Mouse (Mus musculus) embryo, embryonic 10 days (tissue): ENCODE measurements around the gene Lrrc23.
"Not testable (repeated sequence)": the region's sequence is repeated elsewhere in the genome, so short reads cannot be mapped to it uniquely, and the experiment has no call there.

Experiments used
- DNase-seq: peaks from one replicate; pipeline ENCODE4 v3.0.0-alpha.2; 2015; ENCODE audit warnings: low spot score

Lrrc23 gene

GRCm38 (mm10) chr6:124779222-124779983 lies at the start of gene Lrrc23:
Lrrc23 (minus strand) TSS chr6:124779727.
- DNase-seq = peak; percentile 76

DNA sequence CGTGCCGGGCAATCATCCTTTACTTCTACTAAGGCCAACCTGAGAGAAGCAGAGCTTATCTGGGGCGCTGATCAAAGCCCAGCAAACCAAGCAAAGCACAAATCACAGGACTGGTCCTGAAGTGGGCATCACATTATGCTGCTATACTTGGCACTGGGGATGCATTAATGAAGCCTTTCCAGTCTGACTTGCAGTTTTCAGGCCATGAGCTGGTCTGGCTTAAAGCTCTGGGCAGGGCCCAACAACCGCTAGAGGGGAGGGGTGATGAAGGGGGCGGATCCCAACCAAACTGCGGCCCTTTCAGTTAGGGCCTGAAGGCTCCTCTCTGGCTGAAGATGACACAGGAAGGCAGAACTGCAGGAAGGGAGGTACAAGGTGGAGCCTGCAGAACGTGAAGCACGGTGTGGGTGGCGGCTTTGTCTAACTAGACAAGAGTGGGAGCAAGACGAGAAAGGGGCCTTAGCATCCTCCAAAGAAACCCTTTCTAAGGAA lies 48.6 kb upstream of the Lrrc23 start:
- DNase-seq = peak; percentile 48

GRCm38 (mm10) chr6:124822049-124822448 lies 42.5 kb upstream of the Lrrc23 start:
- no peak for DNase-seq

- DNase-seq = no peak
Measured at GRCm38 (mm10) chr6:124820891-124821290, 41.4 kb upstream of the Lrrc23 start.

DNA sequence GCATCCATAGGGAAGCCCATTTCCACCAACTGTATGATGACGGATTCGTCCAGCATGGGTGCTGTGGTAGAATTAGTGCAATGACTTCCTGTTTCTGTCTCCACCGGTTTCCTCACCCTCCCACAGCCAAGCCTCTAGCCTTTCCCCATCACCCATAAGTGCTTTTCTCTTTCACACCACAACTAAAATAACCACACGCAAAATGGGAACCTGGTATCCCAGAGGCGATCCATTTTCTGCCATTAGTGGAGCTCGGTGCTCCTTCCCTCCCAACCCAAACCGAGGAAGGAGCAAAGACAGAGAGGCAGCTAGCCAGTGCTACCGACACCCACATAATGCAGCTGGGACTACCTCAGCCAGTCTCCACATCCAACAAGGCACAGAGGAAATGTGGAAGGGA lies 38.4 kb upstream of the Lrrc23 start:
- no peak for DNase-seq

- DNase-seq = no peak
Measured at GRCm38 (mm10) chr6:124817563-124817962, 38.0 kb upstream of the Lrrc23 start.

DNA sequence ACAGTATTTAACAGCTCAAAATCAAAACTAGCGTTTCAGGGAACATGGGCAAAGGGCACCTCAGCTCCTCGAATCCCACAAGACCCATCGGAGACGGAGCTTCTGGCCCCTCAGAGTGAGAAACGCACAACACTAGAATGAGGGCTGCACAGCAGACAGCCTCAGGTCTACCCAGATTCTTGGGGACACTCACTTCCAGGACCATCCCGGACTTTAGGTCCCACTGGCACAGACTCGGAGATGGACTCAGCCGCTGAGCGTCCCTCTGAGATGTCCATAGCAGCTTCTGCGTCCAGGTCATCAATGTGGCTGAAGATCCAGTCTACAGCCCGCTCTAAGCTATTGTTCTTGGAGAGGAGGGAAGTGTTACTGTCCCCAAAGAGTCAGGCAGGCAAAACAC lies 37.6 kb upstream of the Lrrc23 start:
- no peak for DNase-seq

- no peak for DNase-seq
Measured at GRCm38 (mm10) chr6:124816611-124817010, 37.1 kb upstream of the Lrrc23 start.

GRCm38 (mm10) chr6:124814858-124815774 lies 35.6 kb upstream of the Lrrc23 start:
- DNase-seq = no peak

DNA sequence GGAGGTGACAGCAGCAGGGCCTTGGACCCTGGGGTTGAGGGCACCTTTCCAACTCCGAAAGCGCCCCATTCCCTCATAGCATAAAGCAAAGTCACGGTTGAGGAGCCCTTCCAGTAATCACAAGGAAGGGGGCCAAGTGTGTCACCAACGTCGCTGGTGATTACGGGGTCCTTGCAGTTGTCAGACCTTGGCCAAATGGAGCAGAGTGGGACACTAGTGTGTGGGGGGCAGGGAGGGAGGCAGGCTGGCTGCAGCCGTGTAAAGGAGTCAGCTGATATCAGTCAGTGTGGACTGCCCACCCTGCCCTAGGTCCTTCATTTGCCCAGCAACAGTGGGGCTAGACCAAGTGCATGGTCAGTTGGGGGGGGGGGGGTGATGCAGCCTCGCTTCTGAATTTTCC lies 34.9 kb upstream of the Lrrc23 start:
- no peak for DNase-seq

DNA sequence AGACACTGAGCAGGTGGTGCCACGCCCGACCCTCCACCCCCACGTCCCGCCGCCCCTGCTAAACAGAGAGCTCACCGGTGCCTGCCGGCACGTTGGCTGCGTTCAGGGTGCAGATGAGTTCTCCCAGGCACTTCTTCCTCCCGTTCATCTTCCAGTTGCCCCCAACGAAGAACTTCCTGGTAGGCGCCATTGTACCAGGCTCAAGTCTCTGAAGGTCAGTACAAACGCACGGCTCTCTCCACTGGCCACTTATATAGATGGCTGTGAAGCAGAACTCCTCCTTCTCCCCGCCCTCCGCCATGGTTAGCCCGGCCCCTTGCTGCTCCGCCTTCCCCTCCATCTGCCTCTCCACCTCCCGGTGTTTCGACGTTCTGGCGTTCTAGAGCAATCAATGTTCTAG lies 34.4 kb upstream of the Lrrc23 start, which contains the start of gene Tpi1:
Tpi1 (minus strand) TSS at position 364 of the 400 bp plus-strand sequence.
- peak; percentile 96 for DNase-seq

DNA sequence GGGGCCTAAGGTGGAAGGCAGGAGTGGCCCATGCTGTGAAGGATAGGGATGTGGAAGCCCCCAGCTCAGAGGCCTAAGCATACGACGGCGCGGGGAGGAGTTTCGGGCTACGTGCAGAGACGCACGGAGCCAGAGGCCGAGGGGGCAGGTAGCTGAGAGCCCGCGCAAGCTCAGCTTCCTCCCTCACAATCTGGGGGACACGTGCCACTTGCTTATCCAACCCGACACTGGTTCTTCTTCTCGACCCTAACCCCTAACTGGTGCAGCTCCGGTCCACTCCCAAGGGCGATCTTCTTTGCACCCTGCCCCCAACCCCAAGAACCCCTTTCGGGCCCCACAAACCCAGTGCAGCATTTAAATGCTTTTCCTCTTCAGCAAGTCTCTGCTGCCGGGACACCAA lies 34.0 kb upstream of the Lrrc23 start:
- DNase-seq = peak; percentile 90

GRCm38 (mm10) chr6:124812848-124813247 lies 33.3 kb upstream of the Lrrc23 start:
- DNase-seq = no peak

DNA sequence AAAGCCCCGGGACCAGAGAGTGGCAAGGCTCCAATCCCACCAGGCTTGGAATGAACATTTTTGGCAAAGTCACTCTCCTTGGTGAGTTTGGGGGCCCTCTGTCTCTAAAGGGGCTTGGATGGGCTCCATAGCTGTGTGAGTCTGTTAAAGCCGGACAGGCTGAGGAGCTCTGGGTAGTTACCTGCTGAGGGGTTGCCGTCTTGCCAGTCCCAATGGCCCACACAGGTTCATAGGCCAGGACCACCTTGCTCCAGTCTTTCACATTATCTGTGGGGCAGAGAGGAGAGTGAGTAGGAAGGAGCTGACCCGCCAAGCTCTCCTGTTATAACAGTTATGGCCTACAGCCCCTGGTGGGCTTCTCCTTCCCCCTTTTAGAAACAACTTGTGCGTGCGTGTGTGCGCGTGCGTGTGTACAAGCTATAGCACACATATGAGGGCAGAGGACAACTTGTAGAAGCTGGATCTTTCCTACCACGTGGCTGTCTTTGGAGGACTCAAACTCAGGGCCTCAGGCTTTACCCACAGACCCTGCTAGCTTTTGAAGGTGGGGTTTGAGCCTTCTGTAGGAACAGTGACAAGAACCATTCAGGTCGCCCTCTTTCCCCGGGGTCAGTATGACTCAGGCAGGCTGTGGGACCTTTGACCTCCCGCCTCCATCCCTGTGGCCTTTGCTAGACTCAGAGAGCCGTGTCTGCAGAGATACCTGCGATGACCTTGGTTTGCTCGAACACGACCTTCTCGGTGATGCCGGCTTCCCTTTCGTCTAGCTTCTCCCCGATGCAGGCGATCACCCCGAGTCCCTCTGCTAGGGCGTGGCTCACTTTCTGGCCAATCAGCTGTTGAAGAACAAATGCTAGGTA lies 32.4 kb upstream of the Lrrc23 start:
- no peak for DNase-seq

- no peak for DNase-seq
Measured at GRCm38 (mm10) chr6:124811403-124811665, 31.8 kb upstream of the Lrrc23 start.

DNA sequence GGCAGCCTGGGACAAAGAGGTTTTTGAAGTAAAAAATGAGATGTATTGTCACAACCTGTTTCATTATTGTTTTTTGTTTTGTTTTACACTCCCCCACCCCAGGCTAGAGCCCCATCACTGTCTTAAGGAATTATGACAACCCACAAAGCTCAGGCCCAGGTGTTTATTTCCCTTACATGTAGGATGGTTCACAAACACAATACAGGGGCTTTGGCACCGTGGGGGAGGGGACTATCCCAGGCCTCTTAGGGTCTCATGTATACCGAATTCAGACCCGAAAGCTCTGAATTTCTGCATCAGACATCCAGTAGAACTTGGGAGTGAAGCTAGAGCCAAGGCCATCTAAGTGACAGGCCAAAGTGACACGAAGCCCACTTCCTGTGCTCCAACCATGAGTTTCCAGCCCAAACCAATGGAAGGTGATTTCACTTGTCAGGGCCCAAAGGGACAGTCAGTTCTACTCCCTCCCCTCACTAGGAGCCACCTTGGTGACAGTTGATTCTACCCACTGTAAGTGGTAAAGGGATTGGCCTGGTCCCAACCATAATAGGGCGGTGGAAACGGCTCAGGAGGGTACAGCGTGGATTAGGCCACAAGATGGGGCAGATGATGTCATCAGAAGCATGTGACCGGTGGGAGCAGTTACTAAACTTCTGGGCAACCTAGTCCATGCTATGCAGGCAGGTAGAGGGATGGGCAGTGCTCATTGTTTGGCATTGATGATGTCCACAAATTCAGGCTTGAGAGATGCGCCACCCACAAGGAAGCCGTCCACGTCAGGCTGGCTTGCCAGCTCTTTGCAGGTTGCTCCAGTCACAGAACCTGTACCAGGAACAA lies 31.3 kb upstream of the Lrrc23 start:
- not testable (repeated sequence) for DNase-seq

- DNase-seq = no peak
Measured at GRCm38 (mm10) chr6:124809775-124810538, 30.4 kb upstream of the Lrrc23 start.

DNA sequence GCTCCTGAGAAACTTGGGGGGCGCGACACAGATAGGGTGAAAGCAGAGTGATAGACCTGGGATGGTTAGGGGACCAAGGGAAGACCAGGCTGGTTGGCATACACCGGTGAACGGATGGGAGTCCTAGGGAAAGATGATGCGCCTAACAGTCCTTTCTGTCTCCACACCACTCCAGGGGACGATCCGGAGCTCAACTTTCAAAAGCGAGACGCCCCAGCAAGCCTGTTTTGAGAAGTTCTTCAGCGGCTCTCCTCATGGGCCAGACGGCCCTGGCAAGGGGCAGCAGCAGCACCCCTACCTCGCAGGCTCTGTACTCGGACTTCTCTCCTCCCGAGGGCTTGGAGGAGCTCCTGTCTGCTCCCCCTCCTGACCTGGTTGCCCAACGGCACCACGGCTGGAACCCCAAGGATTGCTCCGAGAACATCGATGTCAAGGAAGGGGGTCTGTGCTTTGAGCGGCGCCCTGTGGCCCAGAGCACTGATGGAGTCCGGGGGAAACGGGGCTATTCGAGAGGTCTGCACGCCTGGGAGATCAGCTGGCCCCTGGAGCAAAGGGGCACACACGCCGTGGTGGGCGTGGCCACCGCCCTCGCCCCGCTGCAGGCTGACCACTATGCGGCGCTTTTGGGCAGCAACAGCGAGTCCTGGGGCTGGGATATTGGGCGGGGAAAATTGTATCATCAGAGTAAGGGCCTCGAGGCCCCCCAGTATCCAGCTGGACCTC lies 29.7 kb upstream of the Lrrc23 start:
- peak; percentile 93 for DNase-seq

- peak; percentile 85 for DNase-seq
Measured at GRCm38 (mm10) chr6:124808358-124809012, 29.0 kb upstream of the Lrrc23 start, which contains the start of gene Spsb2. Spsb2 (plus strand) TSS chr6:124808661.
